Mouse (Mus musculus): Measurements from ENCODE around the gene Hivep3. TPM values are rescaled to one million over a fixed set of nuclear protein-coding genes. Genes with fewer than 3 reads are reported as not detected.
A peak's percentile ranks its signal among the peaks of the same experiment; 100 is the strongest.

Hivep3 gene
- total RNA-seq, 2 experiments from 2014 or later, result 46.5 to 54.8 TPM

DNA sequence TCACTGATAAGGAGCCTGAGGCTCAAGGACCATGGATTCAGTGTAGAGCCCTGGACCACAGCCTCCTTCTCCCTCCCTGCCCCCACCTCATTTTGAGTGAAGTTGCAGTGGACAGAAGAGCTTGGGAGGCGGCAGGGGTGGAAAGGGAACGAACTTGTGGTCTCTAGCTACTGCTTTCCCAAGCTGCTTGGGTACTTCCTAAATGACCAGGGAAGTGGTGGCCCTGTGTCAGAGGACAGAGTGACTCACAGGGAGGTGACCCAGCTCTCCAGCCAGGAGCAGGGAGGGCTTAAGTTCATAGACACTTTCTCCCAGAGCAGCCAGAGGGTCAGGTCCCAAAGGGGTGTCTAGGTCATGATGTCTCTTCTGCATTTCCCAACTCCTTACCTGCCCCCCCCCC, 178.6 kb downstream of the Hivep3 start:
- no peak for DNase-seq (ENCODE audit: low spot score in 2 of 2)
- Histone ChIP-seq H3K27ac (peak overlapping the region; percentile 47; the same call in 1 of the 2 replicates), H3K4me3 (no peak overlapping the region)
- no peak for TF ChIP-seq CTCF (conservative IDR thresholded peaks at IDR 0.05)

DNA sequence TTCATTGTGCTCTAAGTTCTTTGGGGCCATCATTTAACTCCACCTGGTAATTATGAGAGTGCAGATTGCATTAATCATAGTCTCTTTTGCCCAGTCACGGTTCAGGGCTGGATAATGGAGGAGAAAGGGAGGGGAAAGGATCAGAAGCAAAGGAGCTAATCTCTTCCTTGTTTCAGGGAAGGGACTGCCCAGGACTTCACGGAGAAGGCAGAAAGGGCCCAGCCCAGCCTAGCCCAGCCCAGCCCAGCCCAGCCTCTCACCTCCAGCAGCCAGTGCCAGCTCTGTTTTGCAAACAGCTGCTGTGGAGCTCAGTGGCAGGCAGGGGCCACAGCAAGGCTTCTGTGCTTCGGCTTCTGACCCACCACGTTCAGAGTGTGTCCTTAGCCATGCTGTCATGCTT, 180.6 kb downstream of the Hivep3 start:
- Histone ChIP-seq H3K27ac (no peak overlapping the region), H3K4me3 (no peak overlapping the region)
- no peak for DNase-seq (ENCODE audit: low spot score in 2 of 2)
- no peak for TF ChIP-seq CTCF (conservative IDR thresholded peaks at IDR 0.05)

DNA sequence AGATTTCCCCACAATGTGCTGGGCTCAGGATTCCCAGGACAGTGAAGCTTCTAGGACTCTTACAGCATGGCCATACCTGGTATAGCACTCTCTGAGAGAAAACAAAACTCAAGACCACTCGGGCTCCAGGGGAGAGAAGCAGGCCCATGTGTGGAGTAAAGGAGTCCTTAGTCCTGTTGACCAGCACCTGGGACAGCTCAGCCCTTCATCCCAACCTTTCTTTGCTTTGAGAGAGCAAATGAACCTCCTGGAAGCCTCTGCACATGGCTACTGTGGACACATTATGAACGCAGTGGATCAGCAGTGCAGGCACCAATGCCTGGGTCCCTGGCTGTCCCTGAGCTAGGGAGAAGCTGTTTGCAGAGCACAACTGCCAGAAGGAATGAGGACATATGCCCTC, 181.5 kb downstream of the Hivep3 start:
- no peak for TF ChIP-seq CTCF (conservative IDR thresholded peaks at IDR 0.05)
- no peak overlapping the region for H3K27ac ChIP-seq
- no peak for DNase-seq (ENCODE audit: low spot score in 2 of 2)
- H3K4me3 ChIP-seq, result no peak overlapping the region

DNA sequence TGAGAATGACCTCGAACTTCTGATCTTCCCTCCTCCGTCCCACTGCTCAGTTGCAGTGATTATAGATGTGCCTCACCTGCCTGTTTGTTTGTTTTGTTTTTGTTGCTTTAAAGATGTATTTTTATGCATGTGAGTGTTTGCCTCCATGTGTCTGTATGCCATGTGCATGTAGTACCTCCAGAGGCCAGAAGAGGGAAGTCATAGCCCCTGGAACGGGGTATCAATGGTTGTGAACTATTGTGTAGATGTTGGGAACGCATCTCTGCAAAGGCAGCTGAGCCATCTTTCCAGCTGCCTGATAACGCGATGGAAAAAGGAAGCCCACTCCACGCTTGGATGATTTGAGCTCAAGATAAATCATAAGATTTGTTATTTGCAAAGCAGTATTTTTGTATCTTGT, 183.9 kb downstream of the Hivep3 start:
- TF ChIP-seq CTCF (conservative IDR thresholded peaks at IDR 0.05), result peak; percentile 81
- no peak for DNase-seq (ENCODE audit: low spot score in 2 of 2)
- Histone ChIP-seq H3K4me3 (no peak overlapping the region), H3K27ac (no peak overlapping the region)

DNA sequence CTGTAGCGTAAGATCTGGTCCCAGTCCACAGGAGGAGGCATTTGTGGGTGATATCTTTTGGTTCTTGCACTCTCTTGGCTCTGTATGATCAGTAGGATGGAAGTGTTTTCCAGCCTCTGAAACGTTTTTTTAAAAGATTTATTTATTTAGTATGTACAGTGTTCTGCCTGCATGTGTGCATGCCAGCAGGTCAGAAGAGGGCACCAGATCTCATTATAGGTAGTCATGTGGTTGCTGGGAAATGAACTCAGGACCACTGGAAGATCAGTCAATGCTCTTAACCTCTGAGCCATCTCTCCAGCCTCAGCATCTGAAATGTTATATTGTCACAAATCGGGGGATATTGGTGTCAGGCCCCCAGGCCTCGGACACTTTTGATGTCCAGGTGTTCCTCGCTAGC, 185.8 kb downstream of the Hivep3 start:
- no peak overlapping the region for H3K27ac ChIP-seq
- H3K4me3 ChIP-seq, result no peak overlapping the region
- no peak for DNase-seq (ENCODE audit: low spot score in 2 of 2)
- TF ChIP-seq CTCF (conservative IDR thresholded peaks at IDR 0.05), result peak; percentile 31

DNA sequence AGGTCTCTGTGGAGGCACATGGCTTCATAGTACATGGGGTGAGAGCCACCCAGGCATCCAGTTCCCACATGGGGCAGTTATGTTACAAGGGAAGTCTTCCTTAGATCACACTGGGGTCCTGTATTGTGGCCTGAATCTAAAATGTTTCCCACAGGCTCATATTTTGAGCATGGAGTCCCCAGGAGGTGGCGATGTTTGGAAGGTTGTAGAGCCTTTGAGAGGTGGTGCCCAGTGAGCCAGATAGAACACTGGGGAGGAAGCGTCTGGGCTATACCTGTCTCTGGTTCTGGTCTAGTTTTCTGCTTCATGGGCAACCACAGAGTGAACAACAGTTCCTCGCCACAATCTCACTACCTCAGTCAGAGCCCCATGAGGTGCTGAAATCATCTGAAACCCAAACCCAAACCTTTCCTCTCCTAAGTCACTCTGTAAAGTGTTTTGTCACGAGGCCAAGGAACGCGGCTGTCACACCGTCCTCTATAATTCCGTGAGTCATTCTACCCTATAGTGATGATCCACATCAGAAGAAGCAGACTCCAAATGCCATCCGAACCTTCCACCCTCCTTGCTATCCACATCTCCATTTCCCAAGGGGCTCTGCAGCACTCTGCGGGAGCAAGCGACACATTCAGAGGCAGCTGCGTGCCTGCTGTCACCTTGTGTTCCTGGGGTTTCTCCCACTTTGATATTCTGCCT, 187.6 kb downstream of the Hivep3 start:
- Histone ChIP-seq H3K27ac (no peak overlapping the region), H3K4me3 (no peak overlapping the region)
- DNase-seq (ENCODE audit: low spot score in 2 of 2), result no peak

DNA sequence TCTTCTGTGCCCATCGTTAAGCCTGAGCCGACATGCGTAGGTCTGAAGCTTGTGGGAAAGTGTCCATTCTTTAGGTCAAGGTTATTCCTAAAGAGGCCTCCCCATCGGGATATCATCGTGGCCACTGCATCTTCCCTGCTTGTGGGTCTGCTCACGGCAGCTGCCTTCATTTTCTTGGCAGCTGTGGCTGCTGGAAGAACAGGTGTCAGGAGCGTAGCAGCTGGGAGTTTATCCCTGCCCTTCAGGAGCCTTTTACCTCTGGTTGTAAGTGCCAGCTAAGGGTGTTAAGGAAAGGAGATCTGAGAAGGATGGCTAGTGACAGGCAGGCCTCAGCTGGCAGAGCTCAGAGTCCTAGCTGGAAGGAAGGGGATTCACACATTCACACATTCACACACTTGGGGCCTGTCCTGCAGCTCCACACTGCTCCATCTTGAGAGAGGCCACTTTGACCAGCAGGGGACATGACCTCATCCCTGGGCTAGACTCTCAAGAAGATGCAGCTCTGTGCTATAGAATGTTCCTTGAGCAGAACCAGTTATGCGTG, 188.2 kb downstream of the Hivep3 start:
- no peak for DNase-seq (ENCODE audit: low spot score in 2 of 2)
- TF ChIP-seq CTCF (conservative IDR thresholded peaks at IDR 0.05), result no peak
- no peak overlapping the region for H3K27ac ChIP-seq
- H3K4me3 ChIP-seq, result no peak overlapping the region

More for the DNA sequence above, 187.6 kb downstream of the Hivep3 start:
- TF ChIP-seq CTCF (conservative IDR thresholded peaks at IDR 0.05), result peak; percentile 49

DNA sequence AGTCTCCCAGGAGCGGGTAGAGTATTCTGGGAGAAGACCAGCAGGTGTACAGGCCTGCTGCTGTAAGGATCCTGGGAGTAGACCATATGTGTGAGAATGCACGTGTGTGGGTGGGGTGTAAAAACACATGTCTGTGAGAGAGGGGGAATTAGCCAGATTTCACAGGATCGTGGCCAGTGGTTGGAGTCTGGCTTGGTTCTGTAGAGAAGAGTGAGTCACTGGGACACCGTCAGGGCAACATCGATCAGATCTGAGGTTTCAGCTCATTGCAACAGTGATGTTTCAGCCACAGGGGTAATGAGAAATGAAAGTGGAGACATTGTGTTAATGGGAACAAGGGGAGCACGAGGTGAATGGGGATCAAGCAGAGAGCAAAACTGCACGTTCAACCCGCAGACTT, 189.4 kb downstream of the Hivep3 start:
- H3K4me3 ChIP-seq, result no peak overlapping the region
- no peak overlapping the region for H3K27ac ChIP-seq
- DNase-seq (ENCODE audit: low spot score in 2 of 2), result peak; percentile 38 to 52
- no peak for TF ChIP-seq CTCF (conservative IDR thresholded peaks at IDR 0.05)

DNA sequence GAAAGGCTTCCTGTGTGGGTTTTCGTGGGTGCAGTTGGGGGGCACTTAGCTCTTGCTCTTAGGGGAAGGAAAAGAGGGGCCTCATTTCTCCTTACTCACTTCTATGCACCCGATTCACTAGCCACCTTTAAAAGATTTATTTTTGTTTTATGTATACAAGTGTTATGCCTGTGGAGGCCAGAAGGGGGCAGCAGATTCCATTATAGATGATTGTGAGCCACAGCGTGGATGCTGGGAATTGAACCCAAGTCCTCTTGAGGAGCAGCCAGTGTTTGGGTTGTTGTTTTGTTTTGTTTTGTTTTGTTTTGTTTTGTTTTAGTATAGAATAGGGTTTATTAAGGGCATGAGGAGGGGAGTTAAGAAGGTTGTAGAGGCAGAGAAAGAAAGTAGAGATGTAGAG, 189.8 kb downstream of the Hivep3 start:
- DNase-seq (ENCODE audit: low spot score in 2 of 2), result no peak
- Histone ChIP-seq H3K27ac (no peak overlapping the region), H3K4me3 (no peak overlapping the region)
- peak; percentile 66 for TF ChIP-seq CTCF (conservative IDR thresholded peaks at IDR 0.05)

DNA sequence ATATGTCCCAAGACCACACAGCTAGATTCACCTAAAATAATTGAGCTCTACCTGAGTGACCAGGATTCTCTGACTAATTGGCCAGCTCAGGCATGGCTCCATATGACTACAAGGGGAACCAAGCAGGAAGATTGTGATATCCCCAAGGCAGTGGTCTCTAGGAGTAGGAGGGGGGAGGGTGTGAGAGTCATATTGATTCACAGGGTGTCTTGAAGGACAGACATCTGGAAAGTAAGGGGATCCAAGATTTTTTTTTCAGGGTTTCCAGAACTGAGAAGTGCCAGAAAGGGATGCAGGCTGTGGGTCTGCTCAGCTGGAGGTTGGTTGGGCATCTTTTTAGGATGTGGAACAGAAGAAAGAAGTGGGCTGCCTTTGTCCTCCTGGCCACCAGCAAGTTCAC, 191.5 kb downstream of the Hivep3 start:
- TF ChIP-seq CTCF (conservative IDR thresholded peaks at IDR 0.05), result no peak
- DNase-seq (ENCODE audit: low spot score in 2 of 2), result no peak
- H3K4me3 ChIP-seq, result no peak overlapping the region

DNA sequence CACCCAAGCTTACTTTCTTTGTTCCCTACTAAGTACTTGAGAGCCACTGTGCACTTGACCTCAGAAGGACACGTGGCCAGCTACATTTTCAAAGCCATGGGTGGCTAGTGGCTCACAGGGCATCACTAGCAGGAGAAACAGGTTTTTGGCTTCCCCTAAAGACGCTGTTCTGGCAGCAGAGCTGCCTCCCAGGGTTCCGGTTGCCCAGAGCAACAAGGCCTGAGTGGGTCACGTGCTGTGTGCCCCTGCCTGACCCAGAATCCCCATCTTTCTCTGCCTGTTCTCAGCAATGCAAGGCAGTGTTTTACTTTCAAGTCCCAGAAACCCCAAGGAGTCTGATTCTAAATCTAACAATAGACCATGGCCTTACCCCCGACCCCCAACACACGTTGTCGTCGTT, 198.3 kb downstream of the Hivep3 start:
- no peak for DNase-seq (ENCODE audit: low spot score in 2 of 2)
- Histone ChIP-seq H3K27ac (peak overlapping the region; percentile 64), H3K4me3 (no peak overlapping the region)
- no peak for TF ChIP-seq CTCF (conservative IDR thresholded peaks at IDR 0.05)

More for the DNA sequence above, 191.5 kb downstream of the Hivep3 start:
- H3K27ac ChIP-seq, result no peak overlapping the region

DNA sequence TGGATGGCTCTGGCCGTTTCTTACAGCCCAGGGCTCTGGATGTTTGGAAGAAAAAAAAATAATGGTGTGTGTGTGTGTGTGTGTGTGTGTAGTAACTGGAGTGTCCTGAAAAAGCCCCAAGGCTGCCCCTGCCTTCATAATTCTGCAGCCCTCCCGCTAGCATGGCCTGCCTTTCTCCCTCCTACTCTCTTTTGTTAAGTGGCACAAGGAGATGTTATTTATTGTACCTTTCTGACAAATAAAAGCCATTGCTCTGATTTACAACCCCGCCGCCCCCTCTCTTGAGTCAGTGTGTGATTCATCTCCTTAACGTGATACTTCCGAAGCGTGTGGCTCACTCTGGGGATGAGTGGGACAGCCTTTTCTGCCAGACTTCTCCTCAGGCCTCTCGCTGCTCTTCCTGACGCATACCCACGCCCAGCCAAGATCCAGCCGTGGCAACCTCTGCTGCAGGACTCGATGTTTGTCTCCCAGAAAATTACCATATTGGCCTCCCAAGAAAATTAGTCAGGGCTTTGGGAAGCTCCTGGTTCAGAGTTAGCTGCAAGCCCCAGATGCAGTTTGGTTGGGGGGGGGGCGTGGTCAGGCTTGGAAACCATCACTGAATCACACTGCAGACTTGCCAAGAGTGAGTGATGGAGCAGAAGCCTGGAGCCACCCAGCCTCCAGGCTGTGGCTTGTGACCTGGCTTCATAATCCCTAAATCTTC, 199.1 kb downstream of the Hivep3 start:
- TF ChIP-seq CTCF (conservative IDR thresholded peaks at IDR 0.05), result no peak
- DNase-seq (ENCODE audit: low spot score in 2 of 2), result peak in 1 of 2 experiments; percentile 53
- H3K27ac ChIP-seq, result peak overlapping the region; percentile 64
- H3K4me3 ChIP-seq, result no peak overlapping the region

DNA sequence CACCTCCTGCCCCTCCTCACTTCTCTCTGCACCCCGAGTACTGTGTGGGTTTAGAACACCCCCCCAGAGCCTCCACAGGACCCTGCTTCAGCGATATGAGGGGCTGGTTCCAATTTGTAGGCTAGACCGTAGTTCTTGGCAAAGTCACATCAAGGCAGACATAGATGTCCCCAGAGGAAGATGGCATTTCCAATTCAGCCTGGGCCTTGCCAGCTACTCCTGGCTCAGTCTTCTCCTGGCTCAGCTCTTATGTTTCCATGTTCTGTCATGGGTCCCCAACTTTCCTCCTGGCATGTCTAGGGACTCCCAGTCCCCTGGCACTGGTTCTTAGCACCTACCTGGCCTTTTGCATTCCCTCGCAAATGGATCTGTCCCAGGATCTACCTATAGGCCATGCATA, 201.3 kb downstream of the Hivep3 start:
- no peak overlapping the region for H3K27ac ChIP-seq
- DNase-seq (ENCODE audit: low spot score in 2 of 2), result no peak
- H3K4me3 ChIP-seq, result no peak overlapping the region
- no peak for TF ChIP-seq CTCF (conservative IDR thresholded peaks at IDR 0.05)

DNA sequence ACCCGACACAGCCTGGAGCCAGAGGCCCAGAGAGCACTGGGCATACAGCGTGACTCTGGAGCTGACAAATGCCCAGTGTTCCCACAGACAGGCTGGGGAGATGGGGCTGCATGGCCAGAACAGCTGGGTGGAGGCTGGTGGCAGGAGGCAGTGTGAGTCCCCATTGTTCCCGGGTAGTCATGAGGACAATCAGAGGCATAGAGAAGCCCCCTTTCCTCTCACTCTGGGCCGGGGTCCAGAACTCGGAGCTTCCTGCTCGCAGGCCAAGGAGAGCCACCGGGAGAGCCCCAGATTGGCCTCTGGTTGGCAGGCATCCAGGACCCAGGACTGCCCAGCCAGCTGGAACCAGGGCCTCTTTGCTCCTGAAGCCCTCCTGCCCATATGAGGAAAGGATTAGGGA, 204.3 kb downstream of the Hivep3 start:
- DNase-seq (ENCODE audit: low spot score in 2 of 2), result peak; percentile 73 to 83
- no peak overlapping the region for H3K4me3 ChIP-seq
- H3K27ac ChIP-seq, result peak overlapping the region; percentile 81
- no peak for TF ChIP-seq CTCF (conservative IDR thresholded peaks at IDR 0.05)
